Mouse (Mus musculus): ENCODE results near the gene Ano6. TPM values are rescaled to one million over a fixed set of nuclear protein-coding genes. Genes with fewer than 3 reads are reported as not detected.

The Ano6 gene
- polyA plus RNA-seq, 1 experiment from 2014 or later, result 46.4 TPM

DNA sequence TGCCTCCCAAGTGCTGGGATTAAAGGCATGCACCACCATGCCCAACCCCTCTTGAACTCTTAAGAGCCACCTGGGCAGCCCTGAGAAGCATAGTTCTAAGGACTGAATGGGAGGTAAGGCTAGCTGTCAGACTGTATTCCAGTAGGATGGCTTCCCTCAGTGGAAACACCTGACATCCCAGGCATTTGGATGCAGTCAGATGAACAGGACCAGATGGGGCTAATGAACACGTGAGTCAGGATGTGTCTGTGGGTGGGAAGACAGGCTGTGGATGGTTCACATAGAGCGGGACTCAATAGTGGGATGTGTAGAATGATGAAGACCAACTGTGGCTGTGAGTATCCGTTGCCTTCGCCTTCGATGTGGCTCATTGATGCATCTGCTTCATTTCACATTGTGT, 83.6 kb downstream of the Ano6 start:
- Histone ChIP-seq H3K36me3 (ENCODE audit: control insufficient read depth, insufficient read depth, low read length) (no peaks in the 10 kb centered on the region), H3K4me2 (replicated peaks; ENCODE audit: low read depth, low read length) (no peak overlapping the region), H3K4me3 (ENCODE audit: low read depth, low read length) (no peak overlapping the region), H3K4me1 (ENCODE audit: control insufficient read depth, insufficient read depth, low read length) (no peaks in the 10 kb centered on the region), H3K9ac (replicated peaks; ENCODE audit: low read depth, low read length) (no peak overlapping the region), H3K9me3 (ENCODE audit: control insufficient read depth, low read depth, low read length) (no peaks in the 10 kb centered on the region), H3K27me3 (ENCODE audit: control insufficient read depth, insufficient read depth, low read length) (no peaks in the 10 kb centered on the region), H3K27ac (ENCODE audit: low read length) (no peak overlapping the region)
- WGBS, result 89% methylated on average over 5 of the region's 5 CpGs
- no peak for ATAC-seq (ENCODE audit: insufficient number of reproducible peaks, insufficient read depth, low FRiP score, low read depth)

DNA sequence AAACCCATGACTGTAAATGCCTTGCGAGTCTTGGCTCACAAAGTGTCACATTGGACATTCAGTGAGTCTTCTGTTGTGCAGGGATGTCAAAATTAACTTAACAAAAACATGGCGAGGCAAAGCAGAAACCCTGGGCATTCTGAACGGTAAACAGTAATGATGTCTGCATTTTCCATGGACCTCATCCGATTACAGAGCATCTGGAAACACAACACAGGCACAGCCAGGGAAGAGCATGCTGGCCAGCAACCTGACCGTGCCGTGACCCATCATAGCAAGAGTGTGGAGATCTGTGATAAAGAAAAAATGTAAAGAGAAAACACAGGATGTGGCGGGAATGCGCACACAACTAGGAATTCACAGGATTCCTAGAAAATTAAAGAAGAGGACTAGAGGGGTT, 84.1 kb downstream of the Ano6 start:
- no peak for ATAC-seq (ENCODE audit: insufficient number of reproducible peaks, insufficient read depth, low FRiP score, low read depth)
- 60% methylated on average over 8 of the region's 8 CpGs for WGBS

DNA sequence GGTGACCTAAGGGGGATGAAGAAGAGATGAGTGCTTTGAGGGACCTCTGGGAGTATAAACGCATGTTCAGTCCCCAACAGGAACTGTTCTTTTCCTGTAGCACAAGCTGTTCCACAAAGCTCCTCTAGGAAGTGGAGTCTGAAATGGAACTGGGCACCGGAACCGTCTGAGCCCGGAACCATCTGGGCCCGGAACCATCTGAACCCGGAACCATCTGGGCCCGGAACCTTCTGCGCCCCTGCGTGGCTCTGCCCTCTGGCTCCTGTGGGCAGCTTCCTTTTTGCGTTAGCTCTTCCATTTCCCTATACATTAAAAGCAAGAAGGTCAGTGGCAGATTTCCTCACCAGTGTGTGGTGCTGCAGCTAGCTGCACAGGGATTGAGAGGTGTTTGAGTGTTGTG, 85.3 kb downstream of the Ano6 start:
- Histone ChIP-seq H3K9me3 (ENCODE audit: control insufficient read depth, low read depth, low read length) (no peaks in the 10 kb centered on the region), H3K4me3 (ENCODE audit: low read depth, low read length) (no peak overlapping the region), H3K4me2 (replicated peaks; ENCODE audit: low read depth, low read length) (no peak overlapping the region), H3K27ac (ENCODE audit: low read length) (no peak overlapping the region), H3K27me3 (ENCODE audit: control insufficient read depth, insufficient read depth, low read length) (no peaks in the 10 kb centered on the region), H3K9ac (replicated peaks; ENCODE audit: low read depth, low read length) (no peak overlapping the region), H3K4me1 (ENCODE audit: control insufficient read depth, insufficient read depth, low read length) (peaks cover 4% of the 10 kb centered on the region; the same call in 1 of the 2 replicates), H3K36me3 (ENCODE audit: control insufficient read depth, insufficient read depth, low read length) (no peaks in the 10 kb centered on the region)
- WGBS, result 91% methylated on average over 10 of the region's 10 CpGs
- no peak for ATAC-seq (ENCODE audit: insufficient number of reproducible peaks, insufficient read depth, low FRiP score, low read depth)

More for the DNA sequence above, 84.1 kb downstream of the Ano6 start:
- Histone ChIP-seq H3K9ac (replicated peaks; ENCODE audit: low read depth, low read length) (no peak overlapping the region), H3K27ac (ENCODE audit: low read length) (0 out of 2 replicates have a peak overlapping the region, but pooled peaks have one; percentile 10), H3K4me2 (replicated peaks; ENCODE audit: low read depth, low read length) (no peak overlapping the region), H3K4me3 (ENCODE audit: low read depth, low read length) (no peak overlapping the region), H3K36me3 (ENCODE audit: control insufficient read depth, insufficient read depth, low read length) (no peaks in the 10 kb centered on the region), H3K4me1 (ENCODE audit: control insufficient read depth, insufficient read depth, low read length) (no peaks in the 10 kb centered on the region), H3K27me3 (ENCODE audit: control insufficient read depth, insufficient read depth, low read length) (no peaks in the 10 kb centered on the region), H3K9me3 (ENCODE audit: control insufficient read depth, low read depth, low read length) (no peaks in the 10 kb centered on the region)

DNA sequence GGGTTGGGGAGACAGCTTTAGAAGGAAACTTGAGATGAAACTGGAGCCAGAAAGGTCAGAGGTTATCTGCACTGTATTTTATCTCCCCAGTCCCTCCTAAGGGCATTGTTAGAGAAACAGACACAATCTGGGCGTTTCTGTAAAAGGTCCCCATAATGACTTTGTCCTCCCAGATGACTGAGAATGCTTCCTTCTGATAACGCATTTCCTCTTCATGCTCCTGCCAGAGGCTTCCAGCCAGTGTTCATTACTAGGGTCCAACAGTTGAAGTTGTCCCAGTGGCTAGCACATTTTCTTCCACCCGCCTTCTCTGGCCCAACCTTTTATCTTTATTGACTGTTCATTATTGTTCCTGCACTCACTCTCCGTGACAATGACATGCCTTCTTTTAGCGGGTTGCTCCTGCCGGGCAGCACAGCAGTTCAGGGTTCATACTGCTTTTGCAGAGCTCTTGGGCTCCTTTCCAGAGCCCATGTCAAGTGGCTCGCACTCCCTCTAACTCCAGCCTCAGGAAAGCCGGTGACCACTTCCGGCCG, 90.0 kb downstream of the Ano6 start:
- H3K27ac ChIP-seq (ENCODE audit: low read length), result no peak overlapping the region
- no peaks in the 10 kb centered on the region for H3K36me3 ChIP-seq (ENCODE audit: control insufficient read depth, insufficient read depth, low read length)
- no peak overlapping the region for H3K9ac ChIP-seq (replicated peaks; ENCODE audit: low read depth, low read length)

DNA sequence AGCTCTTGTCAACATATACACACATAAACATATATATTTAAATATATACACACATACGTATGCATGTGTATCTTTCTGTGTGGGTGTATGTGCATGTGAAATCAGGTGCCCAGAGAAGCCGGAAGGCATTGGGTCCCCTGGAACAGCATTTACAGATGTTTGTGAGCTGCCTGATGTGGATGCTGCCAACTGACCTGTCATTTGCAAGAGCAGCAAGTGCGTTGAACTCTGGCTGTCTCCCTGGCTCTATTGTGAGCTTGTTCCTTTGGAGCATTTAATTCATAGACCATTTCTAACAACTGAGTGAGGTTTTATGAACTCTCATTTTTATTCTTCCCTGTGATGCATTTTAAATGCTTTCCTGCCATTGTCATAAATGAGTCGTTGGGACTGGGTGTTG, 91.8 kb downstream of the Ano6 start:
- 95% methylated on average over 4 of the region's 4 CpGs for WGBS
- H3K9ac ChIP-seq (replicated peaks; ENCODE audit: low read depth, low read length), result no peak overlapping the region
- no peak overlapping the region for H3K4me2 ChIP-seq (replicated peaks; ENCODE audit: low read depth, low read length)
- H3K4me3 ChIP-seq (ENCODE audit: low read depth, low read length), result no peak overlapping the region
- H3K36me3 ChIP-seq (ENCODE audit: control insufficient read depth, insufficient read depth, low read length), result no peaks in the 10 kb centered on the region
- H3K27ac ChIP-seq (ENCODE audit: low read length), result no peak overlapping the region
- ATAC-seq (ENCODE audit: insufficient number of reproducible peaks, insufficient read depth, low FRiP score, low read depth), result no peak
- H3K9me3 ChIP-seq (ENCODE audit: control insufficient read depth, low read depth, low read length), result no peaks in the 10 kb centered on the region
- no peaks in the 10 kb centered on the region for H3K27me3 ChIP-seq (ENCODE audit: control insufficient read depth, insufficient read depth, low read length)
- H3K4me1 ChIP-seq (ENCODE audit: control insufficient read depth, insufficient read depth, low read length), result peaks cover 22% of the 10 kb centered on the region

More for the DNA sequence above, 90.0 kb downstream of the Ano6 start:
- 28% methylated on average over 10 of the region's 10 CpGs for WGBS
- Histone ChIP-seq H3K4me3 (ENCODE audit: low read depth, low read length) (no peak overlapping the region), H3K4me1 (ENCODE audit: control insufficient read depth, insufficient read depth, low read length) (peaks cover 4% of the 10 kb centered on the region), H3K4me2 (replicated peaks; ENCODE audit: low read depth, low read length) (no peak overlapping the region), H3K27me3 (ENCODE audit: control insufficient read depth, insufficient read depth, low read length) (no peaks in the 10 kb centered on the region), H3K9me3 (ENCODE audit: control insufficient read depth, low read depth, low read length) (no peaks in the 10 kb centered on the region)
- no peak for ATAC-seq (ENCODE audit: insufficient number of reproducible peaks, insufficient read depth, low FRiP score, low read depth)

DNA sequence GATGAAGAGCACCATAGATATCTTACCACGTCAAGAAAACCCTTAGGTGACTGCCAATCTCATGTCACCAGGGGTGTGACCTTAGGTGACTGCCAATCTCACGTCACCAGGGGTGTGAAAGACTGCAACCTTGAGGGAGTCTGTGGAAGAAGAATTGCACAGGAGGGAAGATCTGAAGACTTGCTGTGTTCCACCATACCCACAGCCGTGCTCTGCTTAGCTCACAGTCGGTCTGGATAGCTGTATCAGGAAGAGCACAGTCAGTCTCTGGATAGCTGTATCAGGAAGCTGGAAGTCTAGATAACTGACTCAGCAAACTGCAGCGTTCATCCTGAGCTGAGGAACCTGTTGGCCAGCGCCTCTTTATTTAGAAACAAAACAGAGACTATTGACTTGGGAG, 92.9 kb downstream of the Ano6 start:
- peak; percentile 68; the same call in 1 of the 2 replicates for ATAC-seq (ENCODE audit: insufficient number of reproducible peaks, insufficient read depth, low FRiP score, low read depth)
- peaks cover 24% of the 10 kb centered on the region for H3K4me1 ChIP-seq (ENCODE audit: control insufficient read depth, insufficient read depth, low read length)

DNA sequence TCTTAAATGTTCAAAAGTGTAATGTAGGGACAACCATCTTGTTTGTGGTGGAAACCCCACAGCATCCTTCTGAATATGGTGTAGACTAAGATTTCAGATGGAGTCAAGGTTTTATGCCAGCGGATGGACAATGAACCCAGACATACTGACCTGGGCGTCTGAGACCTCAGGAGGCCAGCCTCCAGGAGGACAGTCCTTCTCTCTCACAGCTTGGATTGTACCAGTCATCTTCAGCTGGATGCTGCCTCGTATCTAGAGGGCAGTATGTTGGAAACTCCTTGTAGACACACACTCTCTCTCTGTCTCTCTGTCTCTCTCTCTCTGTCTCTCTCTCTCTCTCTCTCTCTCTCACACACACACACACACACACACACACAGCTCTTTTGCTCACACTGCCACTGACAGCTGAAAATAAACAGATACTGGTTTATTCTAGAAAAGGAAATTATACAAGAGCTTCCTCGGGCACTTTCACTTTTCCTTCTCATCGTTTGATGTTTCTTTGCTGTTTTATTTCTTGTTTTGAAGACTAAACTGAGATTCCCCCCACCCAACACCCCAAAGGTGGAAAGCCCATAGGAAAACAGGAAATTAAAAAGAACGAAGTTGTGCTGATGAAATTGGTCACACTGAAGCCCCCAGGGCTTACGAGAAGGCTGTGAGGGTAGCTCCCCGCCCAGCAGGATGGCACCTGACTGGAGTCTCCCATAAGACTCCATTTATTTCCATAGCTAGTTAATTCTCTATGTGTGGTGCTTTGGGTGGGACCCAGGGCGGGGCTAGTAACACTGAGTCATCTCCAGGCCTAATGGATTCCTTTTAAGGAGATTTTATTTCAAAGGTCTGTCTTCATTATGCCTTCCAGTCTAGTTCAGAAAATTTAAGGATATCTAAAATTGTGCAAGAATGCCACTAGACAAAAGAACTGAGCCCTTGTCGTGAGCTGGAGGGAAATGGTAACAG, 94.3 kb downstream of the Ano6 start:
- Histone ChIP-seq H3K9ac (replicated peaks; ENCODE audit: low read depth, low read length) (no peak overlapping the region), H3K4me1 (ENCODE audit: control insufficient read depth, insufficient read depth, low read length) (peaks cover 24% of the 10 kb centered on the region), H3K27me3 (ENCODE audit: control insufficient read depth, insufficient read depth, low read length) (no peaks in the 10 kb centered on the region), H3K27ac (ENCODE audit: low read length) (no peak overlapping the region), H3K36me3 (ENCODE audit: control insufficient read depth, insufficient read depth, low read length) (no peaks in the 10 kb centered on the region), H3K4me2 (replicated peaks; ENCODE audit: low read depth, low read length) (no peak overlapping the region), H3K9me3 (ENCODE audit: control insufficient read depth, low read depth, low read length) (no peaks in the 10 kb centered on the region; the same call in 1 of the 2 replicates), H3K4me3 (ENCODE audit: low read depth, low read length) (no peak overlapping the region)
- no peak for ATAC-seq (ENCODE audit: insufficient number of reproducible peaks, insufficient read depth, low FRiP score, low read depth)
- WGBS, result 75% methylated on average over 10 of the region's 10 CpGs

More for the DNA sequence above, 92.9 kb downstream of the Ano6 start:
- no peaks in the 10 kb centered on the region for H3K9me3 ChIP-seq (ENCODE audit: control insufficient read depth, low read depth, low read length)
- H3K27me3 ChIP-seq (ENCODE audit: control insufficient read depth, insufficient read depth, low read length), result no peaks in the 10 kb centered on the region
- no peak overlapping the region for H3K4me2 ChIP-seq (replicated peaks; ENCODE audit: low read depth, low read length)
- 68% methylated on average over 6 of the region's 6 CpGs for WGBS
- no peak overlapping the region for H3K4me3 ChIP-seq (ENCODE audit: low read depth, low read length)
- H3K36me3 ChIP-seq (ENCODE audit: control insufficient read depth, insufficient read depth, low read length), result no peaks in the 10 kb centered on the region
- H3K9ac ChIP-seq (replicated peaks; ENCODE audit: low read depth, low read length), result no peak overlapping the region
- no peak overlapping the region for H3K27ac ChIP-seq (ENCODE audit: low read length)

DNA sequence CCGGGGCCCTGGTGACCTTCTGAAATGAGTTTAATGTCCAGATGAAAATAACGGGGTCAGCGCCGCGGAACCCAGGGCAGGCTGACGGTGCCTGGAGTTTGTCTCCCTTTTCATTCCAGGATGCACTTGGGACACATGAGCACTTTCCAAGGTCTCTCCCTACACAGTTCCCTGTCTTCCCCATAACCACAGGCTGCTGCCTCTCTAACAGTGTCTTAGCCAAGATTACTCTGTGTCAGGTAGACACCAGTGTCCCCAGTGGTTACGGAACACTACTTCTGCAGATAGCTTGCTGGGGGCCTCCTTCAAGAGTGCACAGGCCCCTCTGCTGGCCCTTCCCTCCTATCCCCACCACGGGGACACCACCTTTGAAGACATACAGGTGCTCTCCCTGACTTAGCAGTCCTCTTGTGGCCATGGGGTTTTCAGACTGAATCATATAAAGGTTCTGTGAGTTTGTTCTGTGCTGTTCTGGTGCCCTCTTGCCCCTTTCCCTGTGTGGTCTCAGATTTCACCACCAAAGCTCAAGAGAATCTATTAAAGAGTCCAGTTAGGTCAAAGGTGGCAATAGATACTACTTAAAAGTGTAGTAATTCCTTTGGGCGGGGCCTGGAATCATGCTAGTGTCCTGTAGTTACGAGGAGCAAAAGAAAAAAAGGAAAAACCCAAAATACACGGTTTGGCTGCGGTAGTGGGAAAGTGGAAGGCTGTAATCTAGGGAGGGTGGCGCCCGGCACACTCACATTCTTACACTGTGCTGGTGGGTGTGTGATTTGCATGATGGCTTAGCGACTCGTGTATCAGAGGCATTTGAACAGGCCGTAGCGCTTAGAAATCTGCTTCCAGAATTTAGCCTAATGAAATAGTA, 95.5 kb downstream of the Ano6 start:
- no peak for ATAC-seq (ENCODE audit: insufficient number of reproducible peaks, insufficient read depth, low FRiP score, low read depth)
- Histone ChIP-seq H3K27me3 (ENCODE audit: control insufficient read depth, insufficient read depth, low read length) (no peaks in the 10 kb centered on the region), H3K4me1 (ENCODE audit: control insufficient read depth, insufficient read depth, low read length) (peaks cover 20% of the 10 kb centered on the region), H3K4me3 (ENCODE audit: low read depth, low read length) (no peak overlapping the region), H3K9ac (replicated peaks; ENCODE audit: low read depth, low read length) (no peak overlapping the region), H3K36me3 (ENCODE audit: control insufficient read depth, insufficient read depth, low read length) (no peaks in the 10 kb centered on the region), H3K4me2 (replicated peaks; ENCODE audit: low read depth, low read length) (no peak overlapping the region), H3K9me3 (ENCODE audit: control insufficient read depth, low read depth, low read length) (no peaks in the 10 kb centered on the region; the same call in 1 of the 2 replicates), H3K27ac (ENCODE audit: low read length) (peak overlapping the region; percentile 45; the same call in 1 of the 2 replicates)
- 49% methylated on average over 18 of the region's 18 CpGs for WGBS

All from stomach, embryonic 14.5 days (tissue).